Mouse (Mus musculus): ENCODE measurements around the gene Psmd9. TPM values are rescaled to one million over a fixed set of nuclear protein-coding genes. Genes with fewer than 3 reads are reported as not detected.

Gene Psmd9
- total RNA-seq, 1 experiment = 27.0 TPM

GRCm38 (mm10) chr5:123125638-123126406 is 43.4 kb upstream of the Psmd9 start:
- TF ChIP-seq HCFC1 (IDR thresholded peaks at IDR 0.05; ENCODE audit: borderline replicate concordance, insufficient read depth, low read length) (no peak), ZC3H11A (IDR thresholded peaks at IDR 0.05; ENCODE audit: borderline replicate concordance, low read depth, low read length) (no peak), MAFK (IDR thresholded peaks at IDR 0.05; ENCODE audit: insufficient read depth, low read depth, low read length) (no peak), CHD2 (IDR thresholded peaks at IDR 0.05; ENCODE audit: low read depth, low read length) (no peak), ZNF384 (IDR thresholded peaks at IDR 0.05; ENCODE audit: low read depth, low read length) (no peak)
- Histone ChIP-seq H3K4me3 (ENCODE audit: insufficient read depth in 1 of 2, low read depth in 1 of 2, low read length in 2 of 2, poor library complexity in 1 of 2, severe bottlenecking in 1 of 2) (no peak overlapping the region), H3K36me3 (ENCODE audit: control insufficient read depth, insufficient read depth, low read length, poor library complexity, severe bottlenecking) (no peaks in the 10 kb centered on the region), H3K9me3 (ENCODE audit: control insufficient read depth, insufficient read depth, low read depth, low read length) (no peaks in the 10 kb centered on the region), H3K4me1 (ENCODE audit: control insufficient read depth in 2 of 2, insufficient read depth in 2 of 2, low read length in 2 of 2, poor library complexity in 1 of 2) (peaks cover 2 to 11% of the 10 kb centered on the region in 2 experiments; a peak in 3 of 4 replicates), H3K27ac (ENCODE audit: insufficient read depth, low read depth, low read length, poor library complexity, severe bottlenecking) (no peak overlapping the region), H3K9ac (ENCODE audit: insufficient read depth, low read depth, low read length, poor library complexity, severe bottlenecking) (no peak overlapping the region)
- no peak for DNase-seq (ENCODE audit: low read depth, low spot score)
- in situ Hi-C loops (cut with MboI; ENCODE audit: low sequenced_read_pairs in 2 of 2, unreplicated experiment in 2 of 2) = no loop called here

GRCm38 (mm10) chr5:123127031-123127430 is 42.2 kb upstream of the Psmd9 start:
- TF ChIP-seq ZC3H11A (IDR thresholded peaks at IDR 0.05; ENCODE audit: borderline replicate concordance, low read depth, low read length) (no peak), HCFC1 (IDR thresholded peaks at IDR 0.05; ENCODE audit: borderline replicate concordance, insufficient read depth, low read length) (no peak), CHD2 (IDR thresholded peaks at IDR 0.05; ENCODE audit: low read depth, low read length) (no peak), ZNF384 (IDR thresholded peaks at IDR 0.05; ENCODE audit: low read depth, low read length) (no peak)
- in situ Hi-C loops (cut with MboI; ENCODE audit: low sequenced_read_pairs in 2 of 2, unreplicated experiment in 2 of 2) = no loop called here
- no peak overlapping the region for H3K4me3 ChIP-seq (ENCODE audit: insufficient read depth in 1 of 2, low read depth in 1 of 2, low read length in 2 of 2, poor library complexity in 1 of 2, severe bottlenecking in 1 of 2)
- no peak overlapping the region for H3K27ac ChIP-seq (ENCODE audit: insufficient read depth, low read depth, low read length, poor library complexity, severe bottlenecking)
- H3K4me1 ChIP-seq (ENCODE audit: control insufficient read depth in 2 of 2, insufficient read depth in 2 of 2, low read length in 2 of 2, poor library complexity in 1 of 2) = peaks cover 0 to 13% of the 10 kb centered on the region in 2 experiments; a peak in 2 of 4 replicates
- H3K36me3 ChIP-seq (ENCODE audit: control insufficient read depth, insufficient read depth, low read length, poor library complexity, severe bottlenecking) = no peaks in the 10 kb centered on the region
- no peaks in the 10 kb centered on the region for H3K9me3 ChIP-seq (ENCODE audit: control insufficient read depth, insufficient read depth, low read depth, low read length)
- no peak overlapping the region for H3K9ac ChIP-seq (ENCODE audit: insufficient read depth, low read depth, low read length, poor library complexity, severe bottlenecking)
- no peak for DNase-seq (ENCODE audit: low read depth, low spot score)

GRCm38 (mm10) chr5:123128426-123129169 is 40.6 kb upstream of the Psmd9 start:
- H3K36me3 ChIP-seq (ENCODE audit: control insufficient read depth, insufficient read depth, low read length, poor library complexity, severe bottlenecking) = 0 out of 2 replicates have a peak, but pooled peaks cover under 1% of the 10 kb centered on the region
- in situ Hi-C loops (cut with MboI; ENCODE audit: low sequenced_read_pairs in 2 of 2, unreplicated experiment in 2 of 2) = no loop called here
- no peak overlapping the region for H3K27ac ChIP-seq (ENCODE audit: insufficient read depth, low read depth, low read length, poor library complexity, severe bottlenecking)
- no peak overlapping the region for H3K9ac ChIP-seq (ENCODE audit: insufficient read depth, low read depth, low read length, poor library complexity, severe bottlenecking)
- TF ChIP-seq ZC3H11A (IDR thresholded peaks at IDR 0.05; ENCODE audit: borderline replicate concordance, low read depth, low read length) (no peak), ZNF384 (IDR thresholded peaks at IDR 0.05; ENCODE audit: low read depth, low read length) (no peak), MAFK (IDR thresholded peaks at IDR 0.05; ENCODE audit: insufficient read depth, low read depth, low read length) (no peak), HCFC1 (IDR thresholded peaks at IDR 0.05; ENCODE audit: borderline replicate concordance, insufficient read depth, low read length) (no peak), CHD2 (IDR thresholded peaks at IDR 0.05; ENCODE audit: low read depth, low read length) (no peak)
- DNase-seq (ENCODE audit: low read depth, low spot score) = no peak
- peaks cover 0 to 13% of the 10 kb centered on the region in 2 experiments; a peak in 2 of 4 replicates for H3K4me1 ChIP-seq (ENCODE audit: control insufficient read depth in 2 of 2, insufficient read depth in 2 of 2, low read length in 2 of 2, poor library complexity in 1 of 2)
- H3K4me3 ChIP-seq (ENCODE audit: insufficient read depth in 1 of 2, low read depth in 1 of 2, low read length in 2 of 2, poor library complexity in 1 of 2, severe bottlenecking in 1 of 2) = no peak overlapping the region
- H3K9me3 ChIP-seq (ENCODE audit: control insufficient read depth, insufficient read depth, low read depth, low read length) = no peaks in the 10 kb centered on the region

- Histone ChIP-seq H3K36me3 (ENCODE audit: control insufficient read depth, insufficient read depth, low read length, poor library complexity, severe bottlenecking) (peaks cover 6% of the 10 kb centered on the region; the same call in 1 of the 2 replicates), H3K4me1 (ENCODE audit: control insufficient read depth in 2 of 2, insufficient read depth in 2 of 2, low read length in 2 of 2, poor library complexity in 1 of 2) (peaks cover 0 to 15% of the 10 kb centered on the region in 2 experiments; a peak in 2 of 4 replicates), H3K27ac (ENCODE audit: insufficient read depth, low read depth, low read length, poor library complexity, severe bottlenecking) (no peak overlapping the region), H3K9ac (ENCODE audit: insufficient read depth, low read depth, low read length, poor library complexity, severe bottlenecking) (no peak overlapping the region), H3K4me3 (ENCODE audit: insufficient read depth in 1 of 2, low read depth in 1 of 2, low read length in 2 of 2, poor library complexity in 1 of 2, severe bottlenecking in 1 of 2) (no peak overlapping the region), H3K9me3 (ENCODE audit: control insufficient read depth, insufficient read depth, low read depth, low read length) (no peaks in the 10 kb centered on the region)
- in situ Hi-C loops (cut with MboI; ENCODE audit: low sequenced_read_pairs in 2 of 2, unreplicated experiment in 2 of 2) = no loop called here
- no peak for TF ChIP-seq MAFK (IDR thresholded peaks at IDR 0.05; ENCODE audit: insufficient read depth, low read depth, low read length)
- no peak for TF ChIP-seq ZC3H11A (IDR thresholded peaks at IDR 0.05; ENCODE audit: borderline replicate concordance, low read depth, low read length)
- no peak for TF ChIP-seq CHD2 (IDR thresholded peaks at IDR 0.05; ENCODE audit: low read depth, low read length)
- no peak for TF ChIP-seq HCFC1 (IDR thresholded peaks at IDR 0.05; ENCODE audit: borderline replicate concordance, insufficient read depth, low read length)
- no peak for TF ChIP-seq ZNF384 (IDR thresholded peaks at IDR 0.05; ENCODE audit: low read depth, low read length)
- no peak for DNase-seq (ENCODE audit: low read depth, low spot score)
These were observed 39.9 kb upstream of the Psmd9 start for GRCm38 (mm10) chr5:123129170-123129757.
